Mouse (Mus musculus): ENCODE results near the gene Pou4f2. TPM values are rescaled to one million over a fixed set of nuclear protein-coding genes. Genes with fewer than 3 reads are reported as not detected.

Pou4f2 gene
- total and polyA plus RNA-seq, 3 experiments, result not detected

DNA sequence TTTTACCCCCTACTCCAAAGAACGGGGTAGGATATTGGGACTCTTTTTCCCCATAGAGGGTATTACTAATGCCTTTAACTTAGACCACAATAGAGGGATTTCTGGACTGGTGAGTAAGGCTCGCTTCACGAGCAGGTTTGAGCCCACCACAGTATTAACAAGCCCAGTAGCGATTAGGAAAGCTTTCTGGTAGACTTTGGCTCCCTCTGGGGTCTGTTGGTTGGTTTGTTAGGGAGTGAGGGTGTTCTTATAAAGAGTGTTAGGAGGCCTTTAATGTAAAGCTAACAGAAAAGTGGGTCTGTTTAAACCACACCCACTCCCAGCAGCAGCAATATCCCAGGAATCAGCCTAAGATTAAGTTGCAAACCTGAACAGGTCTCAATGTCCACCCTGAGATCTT is 17.2 kb downstream of the Pou4f2 start:
- no peak for DNase-seq

DNA sequence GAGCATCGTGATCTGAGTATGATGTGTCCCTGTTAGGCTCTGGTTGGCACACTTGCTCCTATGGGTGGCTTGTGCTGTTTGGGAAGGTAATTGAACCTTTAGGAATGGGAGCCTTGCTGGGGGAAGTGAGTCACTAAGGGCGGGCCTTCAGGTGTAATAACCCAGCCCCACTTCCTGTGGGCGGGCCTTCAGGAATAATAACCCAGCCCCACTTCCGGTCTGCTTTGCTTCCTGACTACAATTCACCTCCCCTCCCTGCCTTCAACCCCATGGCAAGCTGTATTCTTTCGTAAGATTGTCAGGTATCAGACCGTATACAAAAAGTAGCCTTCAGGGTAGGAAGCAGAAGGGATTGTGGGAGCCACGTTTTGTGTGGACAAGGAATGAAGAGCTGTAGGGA is 45.7 kb downstream of the Pou4f2 start:
- DNase-seq, result no peak

Other genes with a start within 250 kb of the Pou4f2 start
- not detected for gene Ttc29, start 223.3 kb downstream of the Pou4f2 start, total RNA-seq (2021)
- not detected in 2 replicates for gene Ttc29, start 223.3 kb downstream of the Pou4f2 start, polyA plus RNA-seq (2012; rRNA removed)
- 10 to 100 TPM; 48.0 to 49.1 TPM for gene Rbmxl1, start 72.3 kb upstream of the Pou4f2 start, total RNA-seq (2021)
- gene Rbmxl1, start 72.3 kb upstream of the Pou4f2 start, polyA plus RNA-seq (2012; rRNA removed), result 5.8 and 6.7 TPM in 2 replicates
- gene Slc10a7, start 72.7 kb upstream of the Pou4f2 start, total RNA-seq (2021), result 10 to 100 TPM; 19.0 to 23.2 TPM
- 5.5 and 6.6 TPM in 2 replicates for gene Slc10a7, start 72.7 kb upstream of the Pou4f2 start, polyA plus RNA-seq (2012; rRNA removed)

Data from adrenal gland, adult 2 months (tissue).